Mouse (Mus musculus) heart, embryonic 13.5 days (tissue): ENCODE measurements around the gene Dock1. TPM values are rescaled to one million over a fixed set of nuclear protein-coding genes. Genes with fewer than 3 reads are reported as not detected.

Experiments used
- ATAC-seq: fragments of 200-750 bp; cut with Nextera tagmentation; 2 replicates; pipeline ENCODE4 v1.8.0; 2017; ENCODE audit warnings: moderate TSS enrichment; ENCODE audit not compliant: insufficient number of reproducible peaks, low FRiP score, low TSS enrichment; ENCODE audit errors: extremely low read depth
- H3K27ac ChIP-seq: fragments of 300-500 bp; sonication (generic); replicated peaks from 2 replicates; pipeline ENCODE4 v1.5.1; 2015; ENCODE audit warnings: moderate library complexity, mild to moderate bottlenecking, inconsistent platforms
- H3K27me3 ChIP-seq: fragments of 300-500 bp; sonication (generic); replicated peaks from 2 replicates; pipeline ENCODE4 v1.6.1; 2015; ENCODE audit warnings: mild to moderate bottlenecking, inconsistent platforms
- H3K36me3 ChIP-seq: fragments of 300-500 bp; sonication (generic); 2 replicates; pipeline ENCODE4 v1.6.1; 2015; ENCODE audit warnings: mild to moderate bottlenecking, inconsistent platforms
- H3K4me1 ChIP-seq: fragments of 300-500 bp; sonication (generic); 2 replicates; pipeline ENCODE4 v1.6.1; 2015; ENCODE audit warnings: inconsistent platforms
- H3K4me2 ChIP-seq: fragments of 300-500 bp; sonication (generic); 2 replicates; pipeline ENCODE4 v1.6.1; 2015; ENCODE audit warnings: inconsistent platforms, mild to moderate bottlenecking, moderate library complexity
- H3K4me3 ChIP-seq: fragments of 300-500 bp; sonication (generic); 2 replicates; pipeline ENCODE4 v1.5.1; 2015; ENCODE audit warnings: moderate library complexity, mild to moderate bottlenecking, inconsistent platforms
- H3K9ac ChIP-seq: fragments of 300-500 bp; sonication (generic); 2 replicates; pipeline ENCODE4 v1.6.1; 2015; ENCODE audit warnings: inconsistent platforms, mild to moderate bottlenecking, moderate library complexity
- H3K9me3 ChIP-seq: fragments of 300-500 bp; sonication (generic); 2 replicates; pipeline ENCODE4 v1.6.1; 2016; ENCODE audit warnings: inconsistent platforms
- WGBS: fragments of 180-500 bp; shearing (Covaris S2); methylation state at CpG from one replicate; pipeline ENCODE4 v1.1.7; 2015; ENCODE audit warnings: mixed read lengths; 5-methylcytosine and 5-hydroxymethylcytosine counted together
- polyA plus RNA-seq: library from polyadenylated mRNA; unstranded; fragments of >200 nt; fragmentation: Nextera tagmentation; extraction: Ambion mirVana; gene quantifications from 2 replicates; pipeline ENCODE4 v1.2.1, GENCODE M21; 2015

Gene Dock1
- polyA plus RNA-seq, 1 experiment from 2014 or later: 19.8 TPM

- no peak overlapping the region for H3K4me3 ChIP-seq
- peaks cover 47% of the 10 kb centered on the region for H3K36me3 ChIP-seq
- 75% methylated on average over 4 of the region's 4 CpGs for WGBS
- ATAC-seq: no peak
- H3K9ac ChIP-seq: no peak overlapping the region
- no peaks in the 10 kb centered on the region for H3K9me3 ChIP-seq
- no peak overlapping the region for H3K4me2 ChIP-seq
- H3K27ac ChIP-seq: no peak overlapping the region
- H3K27me3 ChIP-seq: no peaks in the 10 kb centered on the region
- H3K4me1 ChIP-seq: no peaks in the 10 kb centered on the region; the same call in 1 of the 2 replicates
These were observed 129.6 kb downstream of the Dock1 start for GRCm38 (mm10) chr7:134800079-134800478.

GRCm38 (mm10) chr7:134804422-134804821 lies 134.0 kb downstream of the Dock1 start:
- Histone ChIP-seq H3K9me3 (no peaks in the 10 kb centered on the region), H3K27ac (no peak overlapping the region), H3K4me1 (peaks cover 6% of the 10 kb centered on the region), H3K27me3 (no peaks in the 10 kb centered on the region), H3K4me2 (no peak overlapping the region), H3K9ac (no peak overlapping the region), H3K36me3 (peaks cover 80% of the 10 kb centered on the region), H3K4me3 (no peak overlapping the region)
- 85% methylated on average over 4 of the region's 4 CpGs for whole genome bisulfite sequencing
- no peak for ATAC-seq

- no peak for ATAC-seq
- Histone ChIP-seq H3K36me3 (peaks cover 86% of the 10 kb centered on the region), H3K4me3 (no peak overlapping the region), H3K4me1 (peaks cover 6% of the 10 kb centered on the region), H3K9ac (no peak overlapping the region), H3K9me3 (no peaks in the 10 kb centered on the region), H3K27me3 (no peaks in the 10 kb centered on the region), H3K4me2 (no peak overlapping the region), H3K27ac (no peak overlapping the region)
- 55% methylated on average over 6 of the region's 6 CpGs for WGBS
These were observed 136.3 kb downstream of the Dock1 start for GRCm38 (mm10) chr7:134806799-134807198.

GRCm38 (mm10) chr7:134808406-134808805 lies 138.0 kb downstream of the Dock1 start:
- Histone ChIP-seq H3K36me3 (peaks cover 73% of the 10 kb centered on the region), H3K9me3 (no peaks in the 10 kb centered on the region), H3K9ac (no peak overlapping the region), H3K4me3 (no peak overlapping the region), H3K27me3 (no peaks in the 10 kb centered on the region), H3K4me2 (no peak overlapping the region), H3K4me1 (peaks cover 6% of the 10 kb centered on the region), H3K27ac (no peak overlapping the region)
- WGBS: 82% methylated on average over 2 of the region's 2 CpGs
- ATAC-seq: no peak

GRCm38 (mm10) chr7:134809241-134809975 lies 139.0 kb downstream of the Dock1 start:
- ATAC-seq: no peak
- no peak overlapping the region for H3K27ac ChIP-seq
- H3K9me3 ChIP-seq: no peaks in the 10 kb centered on the region
- H3K4me3 ChIP-seq: no peak overlapping the region
- 82% methylated on average over 6 of the region's 6 CpGs for WGBS
- H3K27me3 ChIP-seq: no peaks in the 10 kb centered on the region
- peaks cover 72% of the 10 kb centered on the region for H3K36me3 ChIP-seq
- no peak overlapping the region for H3K4me2 ChIP-seq
- H3K9ac ChIP-seq: no peak overlapping the region
- H3K4me1 ChIP-seq: peaks cover 6% of the 10 kb centered on the region

- no peak for ATAC-seq
- H3K9me3 ChIP-seq: no peaks in the 10 kb centered on the region
- H3K27me3 ChIP-seq: no peaks in the 10 kb centered on the region
- H3K36me3 ChIP-seq: peaks cover 40% of the 10 kb centered on the region
- H3K27ac ChIP-seq: no peak overlapping the region
- no peak overlapping the region for H3K4me3 ChIP-seq
- H3K4me2 ChIP-seq: no peak overlapping the region
- peaks cover 10% of the 10 kb centered on the region for H3K4me1 ChIP-seq
- H3K9ac ChIP-seq: no peak overlapping the region
- WGBS: 90% methylated on average over 5 of the region's 5 CpGs
These were observed 148.0 kb downstream of the Dock1 start for GRCm38 (mm10) chr7:134818471-134818870.

GRCm38 (mm10) chr7:134821264-134821663 lies 150.8 kb downstream of the Dock1 start:
- no peak overlapping the region for H3K4me2 ChIP-seq
- no peak overlapping the region for H3K27ac ChIP-seq
- ATAC-seq: no peak
- peaks cover 16% of the 10 kb centered on the region for H3K4me1 ChIP-seq
- H3K4me3 ChIP-seq: no peak overlapping the region
- WGBS: 28% methylated on average over 1 of the region's 1 CpGs
- no peaks in the 10 kb centered on the region for H3K27me3 ChIP-seq
- peaks cover 22% of the 10 kb centered on the region for H3K36me3 ChIP-seq
- H3K9me3 ChIP-seq: no peaks in the 10 kb centered on the region
- no peak overlapping the region for H3K9ac ChIP-seq

- Histone ChIP-seq H3K9ac (no peak overlapping the region), H3K27me3 (no peaks in the 10 kb centered on the region), H3K4me1 (peaks cover 16% of the 10 kb centered on the region), H3K27ac (no peak overlapping the region), H3K9me3 (no peaks in the 10 kb centered on the region), H3K4me3 (no peak overlapping the region), H3K36me3 (peaks cover 17% of the 10 kb centered on the region), H3K4me2 (no peak overlapping the region)
- WGBS: 69% methylated on average over 3 of the region's 3 CpGs
- ATAC-seq: no peak
These were observed 151.6 kb downstream of the Dock1 start for GRCm38 (mm10) chr7:134822006-134822405.

GRCm38 (mm10) chr7:134823891-134824290 lies 153.4 kb downstream of the Dock1 start:
- no peak for ATAC-seq
- Histone ChIP-seq H3K27me3 (no peaks in the 10 kb centered on the region), H3K9me3 (no peaks in the 10 kb centered on the region), H3K9ac (no peak overlapping the region), H3K4me2 (no peak overlapping the region), H3K4me3 (no peak overlapping the region), H3K36me3 (peaks cover 5% of the 10 kb centered on the region; the same call in 1 of the 2 replicates), H3K27ac (no peak overlapping the region), H3K4me1 (peaks cover 16% of the 10 kb centered on the region)
- 74% methylated on average over 4 of the region's 4 CpGs for WGBS

GRCm38 (mm10) chr7:134840066-134840465 lies 169.6 kb downstream of the Dock1 start:
- Histone ChIP-seq H3K27ac (no peak overlapping the region), H3K4me2 (no peak overlapping the region), H3K4me1 (no peaks in the 10 kb centered on the region), H3K27me3 (no peaks in the 10 kb centered on the region), H3K36me3 (0 out of 2 replicates have a peak, but pooled peaks cover 3% of the 10 kb centered on the region), H3K9me3 (no peaks in the 10 kb centered on the region), H3K9ac (no peak overlapping the region), H3K4me3 (no peak overlapping the region)
- no peak for ATAC-seq
- 66% methylated on average over 2 of the region's 2 CpGs for WGBS

- 79% methylated on average over 4 of the region's 4 CpGs for WGBS
- no peak for ATAC-seq
- H3K27me3 ChIP-seq: no peaks in the 10 kb centered on the region
These were observed 172.3 kb downstream of the Dock1 start for GRCm38 (mm10) chr7:134842751-134843150.

GRCm38 (mm10) chr7:134862000-134862399 lies 191.5 kb downstream of the Dock1 start:
- Histone ChIP-seq H3K27me3 (no peaks in the 10 kb centered on the region), H3K27ac (no peak overlapping the region), H3K9ac (no peak overlapping the region), H3K4me3 (no peak overlapping the region), H3K4me1 (no peaks in the 10 kb centered on the region), H3K4me2 (no peak overlapping the region), H3K36me3 (peaks cover 12% of the 10 kb centered on the region), H3K9me3 (no peaks in the 10 kb centered on the region)
- 77% methylated on average over 6 of the region's 6 CpGs for WGBS
- no peak for ATAC-seq

More at GRCm38 (mm10) chr7:134842751-134843150, 172.3 kb downstream of the Dock1 start:
- H3K36me3 ChIP-seq: 0 out of 2 replicates have a peak, but pooled peaks cover 3% of the 10 kb centered on the region
- H3K4me3 ChIP-seq: no peak overlapping the region
- no peaks in the 10 kb centered on the region for H3K4me1 ChIP-seq
- H3K4me2 ChIP-seq: no peak overlapping the region
- no peak overlapping the region for H3K9ac ChIP-seq
- H3K9me3 ChIP-seq: no peaks in the 10 kb centered on the region
- H3K27ac ChIP-seq: no peak overlapping the region
